Mouse (Mus musculus): Measurements from ENCODE around the gene Olfr630.
"Not testable (repeated sequence)": the region's sequence is repeated elsewhere in the genome, so short reads cannot be mapped to it uniquely, and the experiment has no call there.

Olfr630 gene

DNA sequence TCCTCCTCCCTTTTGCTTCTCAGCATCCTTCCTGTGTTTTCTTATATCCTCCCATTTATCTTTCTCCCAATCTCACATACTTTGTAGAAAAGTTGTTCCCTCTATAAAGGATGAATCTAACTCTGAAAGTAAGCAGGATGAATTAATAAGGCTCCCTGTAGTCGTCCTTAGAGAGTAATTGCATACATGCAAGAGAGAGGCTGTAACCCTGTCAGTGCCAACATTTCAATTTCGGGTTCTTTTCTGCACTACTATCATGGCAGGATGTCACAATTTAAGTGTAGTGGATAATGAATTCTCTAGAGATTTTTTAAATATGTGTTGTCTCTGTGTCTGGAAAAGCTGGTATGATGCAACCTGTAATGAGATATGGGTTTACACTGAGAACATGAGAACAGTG, at the start of gene Olfr630:
TSS of gene Olfr630 (minus strand) at position 101 of the 400 bp plus-strand sequence.
- DNase-seq = no peak

DNA sequence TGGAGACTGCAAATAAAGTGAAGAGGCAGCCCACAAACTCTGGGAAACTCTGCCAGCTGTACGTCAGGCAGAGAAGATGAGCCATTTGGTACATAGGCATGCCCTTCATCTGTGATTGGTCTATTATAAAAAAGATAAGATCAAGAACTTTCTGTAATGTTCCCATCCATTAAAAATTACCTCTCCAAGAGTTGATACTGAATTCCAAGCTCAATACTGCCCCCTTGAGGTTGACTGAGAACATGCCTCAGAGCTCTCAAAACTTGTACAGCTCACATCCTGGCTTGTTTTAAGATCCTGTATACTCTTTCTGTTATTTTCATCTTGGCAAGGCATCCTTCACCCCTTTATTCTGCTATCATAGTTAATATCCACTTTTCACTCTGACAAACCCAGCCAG, 49.7 kb upstream of the Olfr630 start:
- DNase-seq = no peak

DNA sequence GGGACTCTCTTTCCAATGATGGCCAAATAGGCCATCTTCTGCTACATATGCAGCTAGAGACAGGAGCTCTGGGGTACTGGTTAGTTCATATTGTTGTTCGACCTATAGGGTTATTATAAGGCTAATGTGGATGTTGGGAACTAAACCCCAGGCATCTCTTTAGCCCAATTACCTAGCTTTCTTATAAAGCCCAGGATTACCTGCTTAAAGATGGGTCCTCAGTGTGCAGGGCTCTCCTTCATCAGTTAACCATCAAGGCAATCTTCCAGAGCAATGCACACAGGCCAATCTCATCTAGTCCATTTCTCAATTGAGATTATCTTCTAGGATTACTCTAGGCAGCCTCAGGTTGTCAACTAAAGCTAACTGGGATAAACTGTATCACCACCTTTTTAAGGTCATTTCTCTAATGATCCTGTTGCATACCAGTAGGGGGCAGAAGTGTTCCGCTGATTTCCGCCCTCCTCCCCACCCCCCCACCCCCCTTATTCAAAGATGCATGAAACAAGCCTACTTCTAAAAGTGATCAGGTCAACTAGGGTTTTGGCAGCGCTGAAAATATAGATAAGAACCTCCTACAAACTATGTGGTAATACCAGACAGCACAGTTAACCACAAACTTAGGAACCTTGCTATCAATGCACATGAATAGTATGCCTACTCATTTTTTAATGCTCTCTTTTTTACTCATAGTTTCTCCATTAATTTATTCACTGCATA, 35.7 kb upstream of the Olfr630 start:
- no peak for DNase-seq

DNA sequence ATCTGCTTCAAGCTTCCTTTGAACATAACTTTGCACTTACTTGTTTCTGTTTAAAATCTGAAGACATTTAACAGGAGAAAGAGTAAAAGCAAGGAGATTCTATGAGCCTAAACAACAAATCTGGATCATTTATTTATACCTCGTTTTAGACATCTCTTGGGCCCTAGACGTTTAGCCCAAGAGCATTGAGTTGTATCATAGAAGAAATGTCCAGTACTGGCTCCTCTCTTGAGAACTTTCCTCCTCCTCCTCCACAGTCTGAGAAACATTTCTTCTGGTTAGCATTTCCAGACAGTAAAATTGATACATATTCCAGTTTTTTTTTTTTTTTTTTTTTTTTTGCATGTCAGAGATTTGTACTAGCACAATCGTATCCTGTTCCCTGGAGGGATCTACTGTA, 34.6 kb upstream of the Olfr630 start, which contains the start of gene Olfr67:
TSS of gene Olfr67 (minus strand) at position 101 of the 400 bp plus-strand sequence.
- no peak for DNase-seq

DNA sequence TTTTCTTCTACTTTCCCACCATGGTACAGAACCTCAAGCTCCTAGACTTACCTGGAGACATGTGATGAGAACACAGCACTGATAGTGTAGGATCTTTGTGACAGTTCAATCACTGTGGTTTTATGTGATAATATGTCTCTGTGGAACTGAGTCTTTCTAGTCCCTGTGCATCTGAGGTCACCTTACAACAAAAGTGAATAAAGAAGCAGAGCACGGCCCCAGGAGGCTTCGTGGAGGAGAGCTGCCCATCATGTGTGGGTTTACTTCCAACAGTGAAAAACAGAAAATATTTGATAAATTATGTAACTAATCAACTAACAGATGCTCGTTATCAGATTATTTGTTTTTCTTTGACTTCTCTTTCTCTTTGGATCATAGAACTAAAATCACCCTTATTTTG, 22.5 kb upstream of the Olfr630 start, which contains the start of gene Olfr68:
TSS of gene Olfr68 (minus strand) at position 101 of the 400 bp plus-strand sequence.
- DNase-seq = no peak

DNA sequence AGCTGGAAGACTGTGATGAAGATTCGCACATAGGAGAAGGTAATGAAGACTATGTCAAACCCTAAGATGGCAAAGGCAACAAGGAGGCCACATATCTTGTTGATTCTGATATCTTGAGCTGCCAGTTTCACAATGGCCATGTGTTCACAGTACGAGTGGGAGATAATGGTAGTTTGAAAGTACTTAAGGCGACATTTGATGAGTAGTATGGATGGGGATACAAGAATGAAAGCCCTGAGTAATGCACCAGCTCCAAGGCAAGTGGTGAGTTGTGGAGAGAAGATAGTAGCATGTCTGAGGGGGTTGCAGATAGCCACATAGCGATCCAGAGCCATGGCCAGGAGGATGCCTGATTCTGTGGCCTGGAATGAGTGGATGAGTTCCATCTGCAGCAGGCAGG, 20.5 kb upstream of the Olfr630 start:
- DNase-seq = not testable (repeated sequence)

DNA sequence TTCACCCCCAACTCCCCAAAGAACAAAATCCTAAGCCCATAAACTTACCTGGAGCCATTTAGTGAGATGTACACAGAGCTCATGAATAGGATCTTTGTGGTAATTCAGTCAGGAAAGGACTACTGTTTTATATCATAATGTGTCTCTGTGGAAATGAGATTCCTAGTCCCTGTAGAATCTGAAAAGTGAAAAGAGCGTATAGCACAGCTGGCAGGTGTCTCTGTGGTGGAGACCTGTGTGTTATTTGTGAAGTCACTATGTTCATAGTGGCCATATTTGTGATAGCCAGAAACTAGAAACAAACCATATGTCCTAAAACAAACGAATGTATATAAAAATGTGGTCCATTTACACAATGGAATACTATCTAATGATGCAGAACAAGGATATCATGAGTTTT, 14.4 kb upstream of the Olfr630 start, which contains the start of gene Olfr69:
TSS of gene Olfr69 (minus strand) at position 101 of the 400 bp plus-strand sequence.
- no peak for DNase-seq

DNA sequence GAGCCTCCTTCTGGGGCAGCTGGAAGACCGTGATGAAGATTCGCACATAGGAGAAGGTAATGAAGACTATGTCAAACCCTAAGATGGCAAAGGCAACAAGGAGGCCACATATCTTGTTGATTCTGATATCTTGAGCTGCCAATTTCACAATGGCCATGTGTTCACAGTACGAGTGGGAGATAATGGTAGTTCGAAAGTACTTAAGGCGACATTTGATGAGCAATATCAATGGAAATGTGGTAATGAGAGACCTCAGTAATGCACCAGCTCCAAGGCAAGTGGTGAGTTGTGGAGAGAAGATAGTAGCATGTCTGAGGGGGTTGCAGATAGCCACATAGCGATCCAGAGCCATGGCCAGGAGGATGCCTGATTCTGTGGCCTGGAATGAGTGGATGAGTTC, 10.6 kb upstream of the Olfr630 start:
- DNase-seq = not testable (repeated sequence)

DNA sequence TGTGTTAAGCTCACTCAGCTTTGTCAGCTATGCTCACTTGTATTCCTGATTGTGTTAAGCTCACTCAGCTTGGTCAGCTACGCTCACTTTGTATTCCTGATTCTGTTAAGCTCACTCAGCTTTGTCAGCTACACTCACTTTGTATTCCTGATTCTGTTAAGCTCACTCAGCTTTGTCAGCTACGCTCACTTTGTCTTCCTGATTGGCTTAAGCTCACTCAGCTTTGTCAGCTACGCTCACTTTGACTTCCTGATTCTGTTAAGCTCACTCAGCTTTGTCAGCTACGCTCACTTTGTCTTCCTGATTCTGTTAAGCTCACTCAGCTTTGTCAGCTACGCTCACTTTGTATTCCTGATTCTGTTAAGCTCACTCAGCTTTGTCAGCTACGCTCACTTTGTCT, 5.1 kb upstream of the Olfr630 start:
- not testable (repeated sequence) for DNase-seq

DNA sequence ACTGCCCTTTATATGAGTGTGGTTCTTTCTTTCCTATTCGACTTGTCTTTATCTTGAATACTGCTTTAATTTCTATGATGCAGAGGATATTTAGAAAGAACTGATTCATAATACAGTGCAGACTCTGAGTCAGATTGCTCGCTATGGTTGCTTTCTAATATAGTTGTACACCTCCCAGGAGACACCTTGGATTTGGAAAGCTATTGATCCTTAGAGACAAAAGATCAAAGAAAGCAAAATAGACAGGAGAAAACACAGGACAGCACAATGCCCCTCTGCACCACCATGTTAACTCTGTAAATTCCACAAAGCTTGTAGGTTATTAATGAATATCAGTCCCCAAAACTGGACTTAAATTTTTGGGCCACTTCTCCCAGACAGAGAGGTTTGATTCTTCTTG, 12.3 kb downstream of the Olfr630 start, which contains the start of gene Olfr629:
TSS of gene Olfr629 (minus strand) at position 101 of the 400 bp plus-strand sequence.
- no peak for DNase-seq

DNA sequence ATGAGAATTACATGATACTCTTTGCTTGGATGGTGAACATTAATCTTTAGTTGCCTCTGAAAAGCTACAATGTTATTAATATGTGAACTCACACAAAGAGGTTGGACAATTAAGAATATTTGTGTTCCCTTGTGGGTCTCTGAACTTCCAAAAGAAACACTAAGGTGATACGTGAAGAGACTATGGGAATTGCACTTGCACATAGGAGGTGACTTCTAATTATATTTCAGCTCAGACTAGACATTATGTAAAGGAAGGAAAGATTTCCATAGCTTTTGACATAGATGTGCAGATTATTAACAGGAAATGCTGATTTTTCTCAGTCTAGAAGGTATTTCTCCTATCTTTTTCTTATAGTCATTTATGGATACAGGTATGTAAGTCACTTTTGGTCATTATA, 27.1 kb downstream of the Olfr630 start, which contains the start of gene Olfr628:
TSS of gene Olfr628 (plus strand) at position 301 of the 400 bp plus-strand sequence.
- no peak for DNase-seq

DNA sequence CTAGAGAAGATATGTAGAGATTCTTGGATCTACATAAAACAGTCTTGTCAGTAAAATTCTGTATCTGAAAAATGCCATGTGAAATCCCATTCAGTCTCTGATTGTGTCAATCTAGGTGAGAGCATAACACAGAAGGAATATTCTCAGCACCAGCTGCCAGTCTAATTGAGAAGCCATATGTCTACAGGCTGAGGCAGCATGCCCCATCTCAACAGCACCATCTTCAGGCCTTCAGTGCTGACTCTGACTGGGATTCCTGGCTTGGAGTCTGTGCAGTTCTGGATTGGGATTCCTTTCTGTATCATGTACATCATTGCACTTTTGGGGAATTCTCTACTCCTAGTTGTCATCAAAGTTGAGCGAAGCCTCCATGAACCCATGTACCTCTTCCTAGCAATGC, 40.7 kb downstream of the Olfr630 start:
- not testable (repeated sequence) for DNase-seq

DNA sequence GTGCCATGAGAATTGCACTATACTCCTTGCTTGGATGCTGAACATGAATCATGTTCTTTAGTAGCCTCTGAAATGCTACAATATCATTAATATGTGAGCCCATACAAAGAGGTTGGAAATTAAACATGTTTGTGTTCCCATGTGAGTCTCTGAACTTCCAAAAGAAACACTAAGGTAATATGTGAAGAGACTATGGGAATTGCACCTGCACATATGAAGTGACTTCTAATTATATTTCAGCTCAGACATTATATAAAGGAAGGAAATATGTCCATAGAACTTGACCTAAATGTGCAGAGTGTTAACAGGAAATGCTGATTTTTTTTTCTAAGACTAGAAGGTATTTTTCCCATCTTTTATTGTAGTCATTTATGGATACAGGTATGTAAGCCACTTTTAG, 42.8 kb downstream of the Olfr630 start, which contains the start of gene Olfr243:
TSS of gene Olfr243 (plus strand) at position 301 of the 400 bp plus-strand sequence.
- no peak for DNase-seq

DNA sequence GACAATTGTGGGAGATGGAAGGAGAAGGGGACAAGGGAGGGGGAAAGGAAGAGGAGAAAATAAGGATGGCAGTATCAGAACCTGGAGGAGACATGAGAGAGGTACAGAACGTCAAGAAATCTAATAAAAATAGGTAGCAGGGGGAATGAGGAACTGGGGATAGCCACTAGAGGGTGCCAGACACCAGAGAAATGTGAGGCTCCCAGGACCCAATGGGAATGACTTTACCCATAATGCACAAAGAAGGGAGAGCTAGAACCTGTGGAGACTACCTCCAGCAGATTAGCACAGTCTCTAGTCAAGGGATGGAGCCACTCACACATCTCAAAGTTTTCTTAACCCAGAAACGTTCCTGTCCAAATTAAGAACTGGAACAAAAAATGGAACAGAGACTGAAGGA, 45.1 kb downstream of the Olfr630 start:
- DNase-seq = no peak
